Mouse (Mus musculus) cerebellum, adult 9-11 months (tissue): Measurements from ENCODE around the gene Serpina1b.
"Not testable (repeated sequence)": the region's sequence is repeated elsewhere in the genome, so short reads cannot be mapped to it uniquely, and the experiment has no call there.

Source experiments
- DNase-seq: peaks from one replicate; pipeline ENCODE4 v3.0.0; 2022

Serpina1b gene

GRCm38 (mm10) chr12:103830273-103830672 is at the start of gene Serpina1b:
Serpina1b (minus strand) TSS chr12:103830373.
- not testable (repeated sequence) for DNase-seq

- DNase-seq: not testable (repeated sequence)
Observed at GRCm38 (mm10) chr12:103866873-103867272, 36.7 kb upstream of the Serpina1b start.

- DNase-seq: not testable (repeated sequence)
Observed at GRCm38 (mm10) chr12:103863101-103863974, 33.2 kb upstream of the Serpina1b start, which contains the start of gene Serpina1a. Serpina1a (minus strand) TSS chr12:103863562.

GRCm38 (mm10) chr12:103860976-103861375 is 30.8 kb upstream of the Serpina1b start:
- no peak for DNase-seq

- not testable (repeated sequence) for DNase-seq
Observed at GRCm38 (mm10) chr12:103860571-103860970, 30.4 kb upstream of the Serpina1b start.

- DNase-seq: not testable (repeated sequence)
Observed at GRCm38 (mm10) chr12:103859584-103859983, 29.4 kb upstream of the Serpina1b start.

- not testable (repeated sequence) for DNase-seq
Observed at GRCm38 (mm10) chr12:103853032-103853431, 22.9 kb upstream of the Serpina1b start.

GRCm38 (mm10) chr12:103827661-103828372 is 2.4 kb downstream of the Serpina1b start:
- DNase-seq: not testable (repeated sequence)

GRCm38 (mm10) chr12:103823826-103824225 is 6.3 kb downstream of the Serpina1b start:
- DNase-seq: not testable (repeated sequence)

GRCm38 (mm10) chr12:103773246-103773851 is 56.8 kb downstream of the Serpina1b start, which contains the start of gene Serpina1d:
Serpina1d (minus strand) TSS chr12:103773592.
- not testable (repeated sequence) for DNase-seq

GRCm38 (mm10) chr12:103770597-103770996 is 59.6 kb downstream of the Serpina1b start:
- DNase-seq: not testable (repeated sequence)

GRCm38 (mm10) chr12:103763083-103763482 is 67.1 kb downstream of the Serpina1b start:
- not testable (repeated sequence) for DNase-seq

GRCm38 (mm10) chr12:103760316-103760715 is 69.9 kb downstream of the Serpina1b start:
- DNase-seq: not testable (repeated sequence)

- DNase-seq: not testable (repeated sequence)
Observed at GRCm38 (mm10) chr12:103745957-103746356, 84.2 kb downstream of the Serpina1b start.

GRCm38 (mm10) chr12:103737791-103738580 is 92.2 kb downstream of the Serpina1b start:
- DNase-seq: not testable (repeated sequence)

GRCm38 (mm10) chr12:103735566-103735965 is 94.6 kb downstream of the Serpina1b start:
- DNase-seq: not testable (repeated sequence)

- not testable (repeated sequence) for DNase-seq
Observed at GRCm38 (mm10) chr12:103735101-103735500, 95.1 kb downstream of the Serpina1b start.

- no peak for DNase-seq
Observed at GRCm38 (mm10) chr12:103711537-103711936, 118.6 kb downstream of the Serpina1b start.

GRCm38 (mm10) chr12:103710405-103710804 is 119.8 kb downstream of the Serpina1b start:
- no peak for DNase-seq

- DNase-seq: no peak
Observed at GRCm38 (mm10) chr12:103706113-103706512, 124.1 kb downstream of the Serpina1b start.

- DNase-seq: no peak
Observed at GRCm38 (mm10) chr12:103705547-103705946, 124.6 kb downstream of the Serpina1b start.
